Mouse (Mus musculus): ENCODE data around the gene Zdhhc14.

Zdhhc14 gene

GRCm38 (mm10) chr17:5685324-5685723 lies 193.0 kb downstream of the Zdhhc14 start:
- DNase-seq, result peak; percentile 48 to 50

- DNase-seq, result no peak
Observed at GRCm38 (mm10) chr17:5687810-5688209, 195.5 kb downstream of the Zdhhc14 start.

- no peak for DNase-seq
Observed at GRCm38 (mm10) chr17:5688222-5688621, 195.9 kb downstream of the Zdhhc14 start.

GRCm38 (mm10) chr17:5688669-5689068 lies 196.3 kb downstream of the Zdhhc14 start:
- no peak for DNase-seq

GRCm38 (mm10) chr17:5690746-5691535 lies 198.6 kb downstream of the Zdhhc14 start:
- peak in 1 of 2 experiments; percentile 41 for DNase-seq

- peak in 1 of 2 experiments; percentile 22 for DNase-seq
Observed at GRCm38 (mm10) chr17:5692661-5693060, 200.3 kb downstream of the Zdhhc14 start.

GRCm38 (mm10) chr17:5693256-5693655 lies 200.9 kb downstream of the Zdhhc14 start:
- no peak for DNase-seq

- DNase-seq, result peak; percentile 77 to 82
Observed at GRCm38 (mm10) chr17:5698447-5699096, 206.2 kb downstream of the Zdhhc14 start.

GRCm38 (mm10) chr17:5710320-5711104 lies 218.2 kb downstream of the Zdhhc14 start:
- no peak for DNase-seq

GRCm38 (mm10) chr17:5711861-5712260 lies 219.5 kb downstream of the Zdhhc14 start:
- DNase-seq, result no peak

GRCm38 (mm10) chr17:5713141-5713540 lies 220.8 kb downstream of the Zdhhc14 start:
- no peak for DNase-seq

GRCm38 (mm10) chr17:5716912-5717311 lies 224.6 kb downstream of the Zdhhc14 start:
- no peak for DNase-seq

- DNase-seq, result no peak
Observed at GRCm38 (mm10) chr17:5718768-5719387, 226.5 kb downstream of the Zdhhc14 start.

GRCm38 (mm10) chr17:5722802-5723201 lies 230.4 kb downstream of the Zdhhc14 start:
- no peak for DNase-seq

GRCm38 (mm10) chr17:5723601-5724189 lies 231.3 kb downstream of the Zdhhc14 start:
- no peak for DNase-seq

- no peak for DNase-seq
Observed at GRCm38 (mm10) chr17:5729587-5730125, 237.3 kb downstream of the Zdhhc14 start.

- no peak for DNase-seq
Observed at GRCm38 (mm10) chr17:5730538-5730937, 238.2 kb downstream of the Zdhhc14 start.

GRCm38 (mm10) chr17:5733400-5733799 lies 241.0 kb downstream of the Zdhhc14 start:
- peak; percentile 34 to 79 for DNase-seq

- DNase-seq, result no peak
Observed at GRCm38 (mm10) chr17:5741061-5741460, 248.7 kb downstream of the Zdhhc14 start.

GRCm38 (mm10) chr17:5744016-5744415 lies 251.7 kb downstream of the Zdhhc14 start:
- DNase-seq, result no peak

GRCm38 (mm10) chr17:5746378-5746777 lies 254.0 kb downstream of the Zdhhc14 start:
- no peak for DNase-seq
